Mouse (Mus musculus): ENCODE data around the gene Pik3r1. TPM values are rescaled to one million over a fixed set of nuclear protein-coding genes. Genes with fewer than 3 reads are reported as not detected.

The Pik3r1 gene
- polyA plus RNA-seq, 1 experiment from 2014 or later, result 46.0 TPM

GRCm38 (mm10) chr13:101692866-101693691, 74.9 kb downstream of the Pik3r1 start:
- no peaks in the 10 kb centered on the region for H3K27me3 ChIP-seq
- ATAC-seq (ENCODE audit: insufficient number of reproducible peaks, low FRiP score, low TSS enrichment, low read depth), result no peak
- peak overlapping the region; percentile 60 for H3K4me3 ChIP-seq (replicated peaks)
- no peaks in the 10 kb centered on the region for H3K9me3 ChIP-seq (replicated peaks)
- H3K9ac ChIP-seq, result no peak overlapping the region
- WGBS, result 54% methylated on average over 7 of the region's 7 CpGs
- peaks cover 59% of the 10 kb centered on the region for H3K4me1 ChIP-seq
- peak overlapping the region; percentile 84 for H3K27ac ChIP-seq (replicated peaks)
- peaks cover 9% of the 10 kb centered on the region for H3K36me3 ChIP-seq
- H3K4me2 ChIP-seq (replicated peaks), result peak overlapping the region; percentile 86

- peaks cover 17% of the 10 kb centered on the region for H3K36me3 ChIP-seq
- peaks cover 52% of the 10 kb centered on the region for H3K4me1 ChIP-seq
- H3K4me3 ChIP-seq (replicated peaks), result peak overlapping the region; percentile 60
- H3K27ac ChIP-seq (replicated peaks), result peak overlapping the region; percentile 73
- H3K4me2 ChIP-seq (replicated peaks), result peak overlapping the region; percentile 86
- no peaks in the 10 kb centered on the region for H3K9me3 ChIP-seq (replicated peaks)
- no peaks in the 10 kb centered on the region for H3K27me3 ChIP-seq
- 26% methylated on average over 17 of the region's 17 CpGs for WGBS
- H3K9ac ChIP-seq, result no peak overlapping the region
- peak; percentile 48; the same call in 1 of the 2 replicates for ATAC-seq (ENCODE audit: insufficient number of reproducible peaks, low FRiP score, low TSS enrichment, low read depth)
These were observed 75.7 kb downstream of the Pik3r1 start for GRCm38 (mm10) chr13:101692239-101692784.

- peak overlapping the region; percentile 60 for H3K4me3 ChIP-seq (replicated peaks)
- 47% methylated on average over 6 of the region's 6 CpGs for WGBS
- peaks cover 45% of the 10 kb centered on the region for H3K4me1 ChIP-seq
- peaks cover 23% of the 10 kb centered on the region for H3K36me3 ChIP-seq
- no peak for ATAC-seq (ENCODE audit: insufficient number of reproducible peaks, low FRiP score, low TSS enrichment, low read depth)
- H3K9me3 ChIP-seq (replicated peaks), result no peaks in the 10 kb centered on the region
- H3K9ac ChIP-seq, result no peak overlapping the region
- no peaks in the 10 kb centered on the region for H3K27me3 ChIP-seq
- peak overlapping the region; percentile 86 for H3K4me2 ChIP-seq (replicated peaks)
- peak overlapping the region; percentile 31; the same call in 1 of the 2 replicates for H3K27ac ChIP-seq (replicated peaks)
These were observed 76.3 kb downstream of the Pik3r1 start for GRCm38 (mm10) chr13:101691669-101692068.

GRCm38 (mm10) chr13:101690911-101691655, 76.9 kb downstream of the Pik3r1 start:
- H3K4me2 ChIP-seq (replicated peaks), result peak overlapping the region; percentile 86
- WGBS, result 39% methylated on average over 10 of the region's 10 CpGs
- H3K9me3 ChIP-seq (replicated peaks), result no peaks in the 10 kb centered on the region
- H3K27me3 ChIP-seq, result no peaks in the 10 kb centered on the region
- peaks cover 29% of the 10 kb centered on the region for H3K36me3 ChIP-seq
- ATAC-seq (ENCODE audit: insufficient number of reproducible peaks, low FRiP score, low TSS enrichment, low read depth), result no peak
- peaks cover 39% of the 10 kb centered on the region for H3K4me1 ChIP-seq
- peak overlapping the region; percentile 60 for H3K4me3 ChIP-seq (replicated peaks)
- H3K27ac ChIP-seq (replicated peaks), result peak overlapping the region; percentile 31
- H3K9ac ChIP-seq, result no peak overlapping the region

GRCm38 (mm10) chr13:101690167-101690566, 77.8 kb downstream of the Pik3r1 start:
- H3K9ac ChIP-seq, result no peak overlapping the region
- WGBS, result 65% methylated on average over 6 of the region's 6 CpGs
- H3K4me1 ChIP-seq, result peaks cover 32% of the 10 kb centered on the region
- no peaks in the 10 kb centered on the region for H3K27me3 ChIP-seq
- no peak for ATAC-seq (ENCODE audit: insufficient number of reproducible peaks, low FRiP score, low TSS enrichment, low read depth)
- H3K36me3 ChIP-seq, result peaks cover 38% of the 10 kb centered on the region
- H3K9me3 ChIP-seq (replicated peaks), result no peaks in the 10 kb centered on the region
- H3K4me2 ChIP-seq (replicated peaks), result 0 out of 2 replicates have a peak overlapping the region, but pooled peaks have one; percentile 8
- H3K4me3 ChIP-seq (replicated peaks), result no peak overlapping the region
- H3K27ac ChIP-seq (replicated peaks), result no peak overlapping the region

GRCm38 (mm10) chr13:101686256-101686655, 81.8 kb downstream of the Pik3r1 start:
- H3K27me3 ChIP-seq, result no peaks in the 10 kb centered on the region
- H3K36me3 ChIP-seq, result peaks cover 61% of the 10 kb centered on the region
- no peak overlapping the region for H3K9ac ChIP-seq
- H3K4me3 ChIP-seq (replicated peaks), result no peak overlapping the region
- 86% methylated on average over 13 of the region's 13 CpGs for WGBS
- H3K27ac ChIP-seq (replicated peaks), result no peak overlapping the region
- H3K4me2 ChIP-seq (replicated peaks), result no peak overlapping the region
- no peaks in the 10 kb centered on the region for H3K9me3 ChIP-seq (replicated peaks)
- no peak for ATAC-seq (ENCODE audit: insufficient number of reproducible peaks, low FRiP score, low TSS enrichment, low read depth)
- H3K4me1 ChIP-seq, result peaks cover 7% of the 10 kb centered on the region

- no peaks in the 10 kb centered on the region for H3K27me3 ChIP-seq
- WGBS, result 80% methylated on average over 14 of the region's 14 CpGs
- no peaks in the 10 kb centered on the region for H3K4me1 ChIP-seq
- no peak overlapping the region for H3K9ac ChIP-seq
- H3K4me2 ChIP-seq (replicated peaks), result no peak overlapping the region
- H3K36me3 ChIP-seq, result peaks cover 61% of the 10 kb centered on the region
- no peak overlapping the region for H3K27ac ChIP-seq (replicated peaks)
- H3K4me3 ChIP-seq (replicated peaks), result no peak overlapping the region
- no peaks in the 10 kb centered on the region for H3K9me3 ChIP-seq (replicated peaks)
- ATAC-seq (ENCODE audit: insufficient number of reproducible peaks, low FRiP score, low TSS enrichment, low read depth), result no peak
These were observed 83.3 kb downstream of the Pik3r1 start for GRCm38 (mm10) chr13:101684706-101685105.

- no peak overlapping the region for H3K4me2 ChIP-seq (replicated peaks)
- 73% methylated on average over 4 of the region's 4 CpGs for WGBS
- H3K9ac ChIP-seq, result no peak overlapping the region
- no peaks in the 10 kb centered on the region for H3K9me3 ChIP-seq (replicated peaks)
- H3K27me3 ChIP-seq, result no peaks in the 10 kb centered on the region
- ATAC-seq (ENCODE audit: insufficient number of reproducible peaks, low FRiP score, low TSS enrichment, low read depth), result no peak
- H3K4me3 ChIP-seq (replicated peaks), result no peak overlapping the region
- peaks cover 45% of the 10 kb centered on the region for H3K36me3 ChIP-seq
- no peak overlapping the region for H3K27ac ChIP-seq (replicated peaks)
- no peaks in the 10 kb centered on the region for H3K4me1 ChIP-seq
These were observed 85.6 kb downstream of the Pik3r1 start for GRCm38 (mm10) chr13:101682378-101682777.

- Histone ChIP-seq H3K4me3 (replicated peaks) (no peak overlapping the region), H3K9ac (no peak overlapping the region), H3K27ac (replicated peaks) (no peak overlapping the region), H3K4me1 (no peaks in the 10 kb centered on the region), H3K4me2 (replicated peaks) (no peak overlapping the region), H3K9me3 (replicated peaks) (no peaks in the 10 kb centered on the region), H3K27me3 (no peaks in the 10 kb centered on the region), H3K36me3 (peaks cover 22% of the 10 kb centered on the region)
- WGBS, result 89% methylated on average over 1 of the region's 1 CpGs
- ATAC-seq (ENCODE audit: insufficient number of reproducible peaks, low FRiP score, low TSS enrichment, low read depth), result no peak
These were observed 87.9 kb downstream of the Pik3r1 start for GRCm38 (mm10) chr13:101680083-101680482.

- H3K4me1 ChIP-seq, result no peaks in the 10 kb centered on the region
- no peak overlapping the region for H3K4me2 ChIP-seq (replicated peaks)
- H3K9me3 ChIP-seq (replicated peaks), result no peaks in the 10 kb centered on the region
- no peak overlapping the region for H3K9ac ChIP-seq
- WGBS, result 81% methylated on average over 1 of the region's 1 CpGs
- peaks cover 12% of the 10 kb centered on the region; the same call in 1 of the 2 replicates for H3K36me3 ChIP-seq
- H3K27me3 ChIP-seq, result no peaks in the 10 kb centered on the region
- H3K27ac ChIP-seq (replicated peaks), result no peak overlapping the region
- no peak for ATAC-seq (ENCODE audit: insufficient number of reproducible peaks, low FRiP score, low TSS enrichment, low read depth)
- no peak overlapping the region for H3K4me3 ChIP-seq (replicated peaks)
These were observed 89.0 kb downstream of the Pik3r1 start for GRCm38 (mm10) chr13:101678984-101679383.

GRCm38 (mm10) chr13:101678036-101678435, 90.0 kb downstream of the Pik3r1 start:
- Histone ChIP-seq H3K27me3 (no peaks in the 10 kb centered on the region), H3K4me1 (no peaks in the 10 kb centered on the region), H3K9ac (no peak overlapping the region), H3K36me3 (peaks cover 10% of the 10 kb centered on the region; the same call in 1 of the 2 replicates), H3K27ac (replicated peaks) (no peak overlapping the region), H3K4me2 (replicated peaks) (no peak overlapping the region), H3K4me3 (replicated peaks) (no peak overlapping the region), H3K9me3 (replicated peaks) (no peaks in the 10 kb centered on the region)
- 85% methylated on average over 4 of the region's 4 CpGs for WGBS
- no peak for ATAC-seq (ENCODE audit: insufficient number of reproducible peaks, low FRiP score, low TSS enrichment, low read depth)
